ENCODE assay signal across 10 mouse cellular contexts in genomic region chr14:36774349-36774748, GRCm38 (mm10).
DNase-seq lines count a peak whose midpoint lies in the region; ATAC-seq and TF ChIP-seq lines count a peak whose summit lies in the region.
"Had no signal": no experiment of that assay in that cellular context is flagged by ENCODE, and none has a peak within 500 bp of the region (broad histone marks: within the 10 kb centered on the region; RNA-seq: fewer than 3 reads in every experiment).

No protein-coding gene starts in this region.

- no peak overlapping the region for H3K9ac ChIP-seq in hindbrain, embryonic 15.5 days
- no peak overlapping the region for H3K9ac ChIP-seq in hindbrain, embryonic 11.5 days (ENCODE audit: low read depth, low read length)
- H3K9ac ChIP-seq in midbrain, postnatal 0 days (replicated peaks; ENCODE audit: low read length, poor library complexity, severe bottlenecking) = no peak overlapping the region
- no peak overlapping the region for H3K9ac ChIP-seq in midbrain, embryonic 13.5 days (replicated peaks)

- no peak for TF ChIP-seq CTCF in midbrain, postnatal 0 days (IDR thresholded peaks at IDR 0.05)

- no peaks in the 10 kb centered on the region for H3K9me3 ChIP-seq in hindbrain, embryonic 15.5 days
- H3K9me3 ChIP-seq in hindbrain, embryonic 11.5 days (ENCODE audit: control insufficient read depth, low read length) = no peaks in the 10 kb centered on the region
- no peaks in the 10 kb centered on the region for H3K9me3 ChIP-seq in midbrain, postnatal 0 days (ENCODE audit: low read length)
- no peaks in the 10 kb centered on the region for H3K9me3 ChIP-seq in midbrain, embryonic 13.5 days
- H3K9me3 ChIP-seq: heart, embryonic 10.5 days had no signal

- H3K4me1 ChIP-seq in hindbrain, embryonic 15.5 days (replicated peaks) = no peaks in the 10 kb centered on the region
- H3K4me1 ChIP-seq in hindbrain, embryonic 11.5 days (replicated peaks; ENCODE audit: control insufficient read depth, insufficient read depth, low read length) = no peaks in the 10 kb centered on the region
- no peaks in the 10 kb centered on the region for H3K4me1 ChIP-seq in midbrain, postnatal 0 days (ENCODE audit: insufficient read depth, low read length)
- no peaks in the 10 kb centered on the region for H3K4me1 ChIP-seq in midbrain, embryonic 13.5 days (replicated peaks)
- H3K4me1 ChIP-seq: heart, embryonic 10.5 days had no signal

- H3K27me3 ChIP-seq in hindbrain, embryonic 15.5 days = no peaks in the 10 kb centered on the region
- no peaks in the 10 kb centered on the region for H3K27me3 ChIP-seq in hindbrain, embryonic 11.5 days (ENCODE audit: control insufficient read depth, insufficient read depth, low read length)
- H3K27me3 ChIP-seq in midbrain, postnatal 0 days (ENCODE audit: insufficient read depth, low read length) = no peaks in the 10 kb centered on the region
- H3K27me3 ChIP-seq in midbrain, embryonic 13.5 days = no peaks in the 10 kb centered on the region

- no peak overlapping the region for H3K4me2 ChIP-seq in hindbrain, embryonic 15.5 days
- H3K4me2 ChIP-seq in hindbrain, embryonic 11.5 days (replicated peaks; ENCODE audit: low read depth, low read length) = no peak overlapping the region
- no peak overlapping the region for H3K4me2 ChIP-seq in midbrain, postnatal 0 days (ENCODE audit: low read depth, low read length, poor library complexity, severe bottlenecking)
- no peak overlapping the region for H3K4me2 ChIP-seq in midbrain, embryonic 13.5 days (replicated peaks)

- DNase-seq in cerebellum, adult 18-20 months = peak; percentile 2 to 5
- no peak for DNase-seq in hindbrain, embryonic 11.5 days (ENCODE audit: low spot score)
- peak; percentile 37 for DNase-seq in midbrain, postnatal 0 days (ENCODE audit: low spot score)
- DNase-seq in kidney, postnatal 36 days = peak; percentile 3 to 12
- no peak for DNase-seq in thymus, postnatal 10 days (ENCODE audit: low spot score in 2 of 2)
- DNase-seq: embryo, embryonic 11 days had no signal

- WGBS in hindbrain, embryonic 15.5 days = 73% methylated on average over 3 of the region's 3 CpGs
- WGBS in hindbrain, embryonic 11.5 days = 81% methylated on average over 3 of the region's 3 CpGs
- WGBS in midbrain, postnatal 0 days = 70% methylated on average over 3 of the region's 3 CpGs
- WGBS in midbrain, embryonic 13.5 days = 83% methylated on average over 3 of the region's 3 CpGs

- ATAC-seq in cerebellum, adult (ENCODE audit: insufficient number of reproducible peaks, low FRiP score, low TSS enrichment) = no peak
- 0 out of 2 replicates have a peak, but pooled peaks have one; percentile 23 for ATAC-seq in hindbrain, embryonic 15.5 days (ENCODE audit: low FRiP score, low read depth)
- no peak for ATAC-seq in hindbrain, embryonic 11.5 days (ENCODE audit: low FRiP score)
- ATAC-seq in midbrain, postnatal 0 days (ENCODE audit: low FRiP score) = no peak
- ATAC-seq in midbrain, embryonic 13.5 days = no peak

- no peaks in the 10 kb centered on the region for H3K36me3 ChIP-seq in hindbrain, embryonic 15.5 days
- H3K36me3 ChIP-seq in hindbrain, embryonic 11.5 days (ENCODE audit: control insufficient read depth, insufficient read depth, low read length) = no peaks in the 10 kb centered on the region
- no peaks in the 10 kb centered on the region for H3K36me3 ChIP-seq in midbrain, postnatal 0 days (ENCODE audit: insufficient read depth, low read length)
- H3K36me3 ChIP-seq in midbrain, embryonic 13.5 days = no peaks in the 10 kb centered on the region
- H3K36me3 ChIP-seq: heart, embryonic 10.5 days had no signal

- H3K4me3 ChIP-seq in hindbrain, embryonic 15.5 days = no peak overlapping the region
- H3K4me3 ChIP-seq in hindbrain, embryonic 11.5 days (ENCODE audit: low read depth, low read length) = no peak overlapping the region
- no peak overlapping the region for H3K4me3 ChIP-seq in midbrain, postnatal 0 days (ENCODE audit: low read depth, low read length)
- H3K4me3 ChIP-seq in midbrain, embryonic 13.5 days (replicated peaks) = no peak overlapping the region
- H3K4me3 ChIP-seq: heart, embryonic 10.5 days had no signal

- H3K27ac ChIP-seq in hindbrain, embryonic 15.5 days (replicated peaks) = no peak overlapping the region
- H3K27ac ChIP-seq in hindbrain, embryonic 11.5 days (ENCODE audit: low read depth, low read length) = no peak overlapping the region
- no peak overlapping the region for H3K27ac ChIP-seq in midbrain, postnatal 0 days (ENCODE audit: low read depth, low read length)
- no peak overlapping the region for H3K27ac ChIP-seq in midbrain, embryonic 13.5 days
- H3K27ac ChIP-seq: heart, embryonic 10.5 days had no signal

Comparison
In these comparisons a context has a peak if more than half of its experiments do, and no peak if none do; other contexts are left out.
1. DNase-seq: peak in cerebellum, adult 18-20 months (2 of 2), midbrain, postnatal 0 days (single experiment) and kidney, postnatal 36 days (2 of 2); none in hindbrain, embryonic 11.5 days (single experiment) and thymus, postnatal 10 days (0 of 2).